8 mouse cellular contexts compared by ENCODE assay signal in the genomic region with DNA sequence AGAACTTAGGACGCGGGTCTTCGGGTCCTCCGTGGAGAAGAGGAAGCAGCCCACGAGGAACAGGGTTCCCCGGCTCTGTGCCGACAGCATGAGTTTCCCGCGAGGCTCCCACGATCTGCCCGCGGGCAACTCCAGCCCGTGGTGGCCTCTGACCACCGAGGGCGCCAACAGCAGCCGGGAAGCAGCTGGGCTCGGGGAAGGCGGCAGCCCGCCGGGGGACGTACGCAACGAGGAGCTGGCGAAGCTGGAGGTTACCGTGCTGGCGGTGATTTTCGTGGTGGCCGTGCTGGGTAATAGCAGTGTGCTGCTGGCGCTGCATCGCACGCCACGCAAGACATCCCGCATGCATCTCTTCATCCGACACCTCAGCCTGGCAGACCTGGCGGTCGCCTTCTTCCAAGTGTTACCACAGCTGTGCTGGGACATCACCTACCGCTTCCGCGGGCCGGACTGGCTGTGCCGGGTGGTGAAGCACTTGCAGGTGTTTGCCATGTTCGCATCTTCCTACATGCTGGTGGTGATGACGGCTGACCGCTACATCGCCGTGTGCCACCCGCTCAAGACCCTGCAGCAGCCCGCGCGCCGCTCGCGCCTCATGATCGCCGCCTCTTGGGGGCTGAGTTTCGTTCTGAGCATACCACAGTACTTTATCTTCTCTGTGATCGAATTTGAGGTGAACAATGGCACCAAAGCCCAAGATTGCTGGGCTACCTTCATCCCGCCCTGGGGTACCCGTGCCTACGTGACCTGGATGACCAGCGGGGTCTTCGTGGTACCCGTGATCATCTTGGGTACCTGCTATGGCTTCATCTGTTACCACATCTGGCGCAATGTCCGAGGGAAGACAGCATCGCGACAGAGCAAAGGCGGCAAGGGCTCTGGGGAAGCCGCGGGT. TPM values are rescaled to one million over a fixed set of nuclear protein-coding genes. Genes with fewer than 3 reads are reported as not detected.
DNase-seq lines count a peak whose midpoint lies in the region; ATAC-seq lines count a peak whose summit lies in the region.

No protein-coding gene starts in this region.

- no peaks in the 10 kb centered on the region for H3K36me3 ChIP-seq in forebrain, embryonic 15.5 days
- H3K36me3 ChIP-seq in hindbrain, embryonic 14.5 days (replicated peaks; ENCODE audit: control insufficient read depth, insufficient read depth) = no peaks in the 10 kb centered on the region
- H3K36me3 ChIP-seq in limb, embryonic 15.5 days = no peaks in the 10 kb centered on the region

- WGBS in forebrain, embryonic 15.5 days = 1% methylated on average over 70 of the region's 70 CpGs
- under 1% methylated on average over 70 of the region's 70 CpGs for WGBS in hindbrain, embryonic 14.5 days
- 2% methylated on average over 70 of the region's 70 CpGs for WGBS in limb, embryonic 15.5 days

- H3K9me3 ChIP-seq in forebrain, embryonic 15.5 days = no peaks in the 10 kb centered on the region
- H3K9me3 ChIP-seq in hindbrain, embryonic 14.5 days (ENCODE audit: control insufficient read depth, low read length) = no peaks in the 10 kb centered on the region
- H3K9me3 ChIP-seq in limb, embryonic 15.5 days = no peaks in the 10 kb centered on the region

- H3K9ac ChIP-seq in forebrain, embryonic 15.5 days (replicated peaks) = peak overlapping the region; percentile 50
- peak overlapping the region; percentile 52 for H3K9ac ChIP-seq in hindbrain, embryonic 14.5 days
- H3K9ac ChIP-seq in limb, embryonic 15.5 days = peak overlapping the region; percentile 31

- no peak overlapping the region for H3K27ac ChIP-seq in forebrain, embryonic 15.5 days (replicated peaks)
- no peak overlapping the region for H3K27ac ChIP-seq in hindbrain, embryonic 14.5 days
- H3K27ac ChIP-seq in limb, embryonic 15.5 days = no peak overlapping the region

- peak overlapping the region; percentile 50 for H3K4me3 ChIP-seq in forebrain, embryonic 15.5 days
- peak overlapping the region; percentile 41 for H3K4me3 ChIP-seq in hindbrain, embryonic 14.5 days (replicated peaks; ENCODE audit: low read length)
- peak overlapping the region; percentile 51 for H3K4me3 ChIP-seq in limb, embryonic 15.5 days

- peak overlapping the region; percentile 99 for H3K4me2 ChIP-seq in forebrain, embryonic 15.5 days (replicated peaks)
- H3K4me2 ChIP-seq in hindbrain, embryonic 14.5 days (replicated peaks) = peak overlapping the region; percentile 75
- H3K4me2 ChIP-seq in limb, embryonic 15.5 days = peak overlapping the region; percentile 92

- peak; percentile 74 for ATAC-seq in forebrain, embryonic 15.5 days (replicated peaks)
- ATAC-seq in hindbrain, embryonic 14.5 days (ENCODE audit: low FRiP score) = peak; percentile 57
- 0 out of 2 replicates have a peak, but pooled peaks have one; percentile 35 for ATAC-seq in limb, embryonic 15.5 days (ENCODE audit: insufficient number of reproducible peaks, low FRiP score, low TSS enrichment, low read depth)

- DNase-seq in kidney, adult 18-20 months = peak; percentile 25
- DNase-seq in kidney, adult 11 months = no peak
- peak; percentile 5 to 60 for DNase-seq in adrenal gland, adult (ENCODE audit: inconsistent age in 2 of 2, low spot score in 1 of 2)
- DNase-seq in hindbrain, embryonic 14.5 days (ENCODE audit: low spot score) = peak; percentile 30
- peak; percentile 64 for DNase-seq in neural tube, embryonic 10.5 days (ENCODE audit: extremely low spot score, low spot score)
- no peak for DNase-seq in spleen, adult 18-20 months

- peaks cover 30% of the 10 kb centered on the region for H3K27me3 ChIP-seq in forebrain, embryonic 15.5 days
- H3K27me3 ChIP-seq in hindbrain, embryonic 14.5 days (ENCODE audit: control insufficient read depth, insufficient read depth, low read length) = peaks cover 40% of the 10 kb centered on the region
- H3K27me3 ChIP-seq in limb, embryonic 15.5 days = peaks cover 33% of the 10 kb centered on the region

- H3K4me1 ChIP-seq in forebrain, embryonic 15.5 days = peaks cover 17% of the 10 kb centered on the region
- H3K4me1 ChIP-seq in hindbrain, embryonic 14.5 days (replicated peaks; ENCODE audit: control insufficient read depth, insufficient read depth, low read length) = peaks cover 10% of the 10 kb centered on the region; the same call in 1 of the 2 replicates
- H3K4me1 ChIP-seq in limb, embryonic 15.5 days = peaks cover 17% of the 10 kb centered on the region

RNA-seq across cellular contexts. Expression of a gene that starts 0.7 kb away (rescaled TPM):
- polyA plus RNA-seq in forebrain, embryonic 15.5 days (2015; fragmentation: Nextera tagmentation; extraction: Ambion mirVana) = 1.0 and 1.6 TPM in 2 replicates
- polyA plus RNA-seq in hindbrain, embryonic 14.5 days (2014; fragmentation: Nextera tagmentation; extraction: Ambion mirVana) = 3.7 and 4.3 TPM in 2 replicates
- polyA plus RNA-seq in limb, embryonic 15.5 days (2015; fragmentation: Nextera tagmentation; extraction: Ambion mirVana) = 4.7 and 6.3 TPM in 2 replicates

Comparison
In these comparisons a context has a peak if more than half of its experiments do, and no peak if none do; other contexts are left out.
1. DNase-seq: peak in kidney, adult 18-20 months (single experiment), adrenal gland, adult (2 of 2), hindbrain, embryonic 14.5 days (single experiment) and neural tube, embryonic 10.5 days (single experiment); none in kidney, adult 11 months (single experiment) and spleen, adult 18-20 months (0 of 2).
2. Peak in every context shown above with its lines, with median percentiles within 50 percentile points of each other: ATAC-seq, H3K4me2 ChIP-seq, H3K4me3 ChIP-seq and H3K9ac ChIP-seq.